Mouse (Mus musculus) forebrain, embryonic 13.5 days (tissue): ENCODE data around the gene Dapk3. TPM values are rescaled to one million over a fixed set of nuclear protein-coding genes. Genes with fewer than 3 reads are reported as not detected.

Experiments
- ATAC-seq: fragments of 200-750 bp; cut with Nextera tagmentation; 2 replicates; pipeline ENCODE4 v1.8.0; 2017
- H3K27ac ChIP-seq: fragments of 300-500 bp; sonication (generic); 2 replicates; pipeline ENCODE4 v1.5.1; 2015; ENCODE audit warnings: inconsistent platforms, mild to moderate bottlenecking, moderate library complexity
- H3K27me3 ChIP-seq: fragments of 300-500 bp; sonication (generic); 2 replicates; pipeline ENCODE4 v1.6.1; 2015; ENCODE audit warnings: mild to moderate bottlenecking, inconsistent platforms
- H3K36me3 ChIP-seq: fragments of 300-500 bp; sonication (generic); 2 replicates; pipeline ENCODE4 v1.6.1; 2015; ENCODE audit warnings: mild to moderate bottlenecking, inconsistent platforms; ENCODE audit not compliant: poor library complexity, severe bottlenecking
- H3K4me1 ChIP-seq: fragments of 300-500 bp; sonication (generic); 2 replicates; pipeline ENCODE4 v1.6.1; 2015; ENCODE audit warnings: inconsistent platforms
- H3K4me2 ChIP-seq: fragments of 300-500 bp; sonication (generic); 2 replicates; pipeline ENCODE4 v1.6.1; 2015; ENCODE audit warnings: inconsistent platforms, mild to moderate bottlenecking, moderate library complexity
- H3K4me3 ChIP-seq: fragments of 300-500 bp; sonication (generic); 2 replicates; pipeline ENCODE4 v1.5.1; 2015; ENCODE audit warnings: mild to moderate bottlenecking, inconsistent platforms
- H3K9ac ChIP-seq: fragments of 300-500 bp; sonication (generic); 2 replicates; pipeline ENCODE4 v1.6.1; 2015; ENCODE audit warnings: mild to moderate bottlenecking, inconsistent platforms
- H3K9me3 ChIP-seq: fragments of 300-500 bp; sonication (generic); replicated peaks from 2 replicates; pipeline ENCODE4 v1.6.1; 2016; ENCODE audit warnings: inconsistent platforms
- WGBS: fragments of 180-500 bp; shearing (Covaris S2); methylation state at CpG from one replicate; pipeline ENCODE4 v1.1.7; 2015; 5-methylcytosine and 5-hydroxymethylcytosine counted together
- polyA plus RNA-seq: library from polyadenylated mRNA; unstranded; fragments of >200 nt; fragmentation: Nextera tagmentation; extraction: Ambion mirVana; gene quantifications from 2 replicates; pipeline ENCODE4 v1.2.1, GENCODE M21; 2015

Dapk3 gene
- polyA plus RNA-seq, 1 experiment from 2014 or later = 47.7 TPM

GRCm38 (mm10) chr10:81187161-81187560, 4.4 kb downstream of the Dapk3 start:
- 88% methylated on average over 9 of the region's 9 CpGs for WGBS
- Histone ChIP-seq H3K36me3 (peaks cover 56% of the 10 kb centered on the region), H3K4me1 (peaks cover 26% of the 10 kb centered on the region), H3K4me2 (no peak overlapping the region), H3K27me3 (no peaks in the 10 kb centered on the region), H3K4me3 (no peak overlapping the region), H3K9me3 (no peaks in the 10 kb centered on the region), H3K27ac (no peak overlapping the region), H3K9ac (no peak overlapping the region)
- no peak for ATAC-seq

GRCm38 (mm10) chr10:81189821-81190220, 7.0 kb downstream of the Dapk3 start:
- Histone ChIP-seq H3K27ac (no peak overlapping the region), H3K4me2 (no peak overlapping the region), H3K36me3 (peaks cover 45% of the 10 kb centered on the region), H3K9ac (no peak overlapping the region), H3K27me3 (peaks cover 13% of the 10 kb centered on the region), H3K9me3 (no peaks in the 10 kb centered on the region), H3K4me3 (no peak overlapping the region), H3K4me1 (peaks cover 26% of the 10 kb centered on the region)
- no peak for ATAC-seq
- WGBS = 78% methylated on average over 26 of the region's 26 CpGs

- Histone ChIP-seq H3K4me3 (no peak overlapping the region), H3K4me1 (peaks cover 23% of the 10 kb centered on the region), H3K27me3 (peaks cover 19% of the 10 kb centered on the region), H3K36me3 (peaks cover 39% of the 10 kb centered on the region), H3K9me3 (no peaks in the 10 kb centered on the region), H3K27ac (no peak overlapping the region), H3K9ac (no peak overlapping the region), H3K4me2 (no peak overlapping the region)
- WGBS = 65% methylated on average over 31 of the region's 31 CpGs
- no peak for ATAC-seq
Measured at GRCm38 (mm10) chr10:81190236-81190911, 7.6 kb downstream of the Dapk3 start.

GRCm38 (mm10) chr10:81190912-81191321, 8.1 kb downstream of the Dapk3 start:
- Histone ChIP-seq H3K4me2 (no peak overlapping the region), H3K36me3 (peaks cover 35% of the 10 kb centered on the region)

GRCm38 (mm10) chr10:81191342-81191982, 8.7 kb downstream of the Dapk3 start:
- peak overlapping the region; percentile 63 for H3K4me3 ChIP-seq

More at GRCm38 (mm10) chr10:81190912-81191321, 8.1 kb downstream of the Dapk3 start:
- H3K27me3 ChIP-seq = peaks cover 24% of the 10 kb centered on the region
- 72% methylated on average over 6 of the region's 6 CpGs for WGBS
- no peak overlapping the region for H3K9ac ChIP-seq
- no peak overlapping the region for H3K4me3 ChIP-seq
- H3K27ac ChIP-seq = no peak overlapping the region
- peaks cover 23% of the 10 kb centered on the region for H3K4me1 ChIP-seq
- no peaks in the 10 kb centered on the region for H3K9me3 ChIP-seq
- ATAC-seq = no peak

GRCm38 (mm10) chr10:81192270-81192967, 9.6 kb downstream of the Dapk3 start:
- peaks cover 24% of the 10 kb centered on the region for H3K36me3 ChIP-seq
- H3K27ac ChIP-seq = peak overlapping the region; percentile 94
- ATAC-seq = peak; percentile 89
- peaks cover 23% of the 10 kb centered on the region for H3K4me1 ChIP-seq
- H3K9me3 ChIP-seq = no peaks in the 10 kb centered on the region
- peak overlapping the region; percentile 63 for H3K4me3 ChIP-seq
- WGBS = under 1% methylated on average over 68 of the region's 93 CpGs
- H3K27me3 ChIP-seq = peaks cover 39% of the 10 kb centered on the region
- H3K4me2 ChIP-seq = peak overlapping the region; percentile 96
- H3K9ac ChIP-seq = peak overlapping the region; percentile 81

More at GRCm38 (mm10) chr10:81191342-81191982, 8.7 kb downstream of the Dapk3 start:
- H3K4me2 ChIP-seq = peak overlapping the region; percentile 96
- H3K27me3 ChIP-seq = peaks cover 30% of the 10 kb centered on the region
- no peak overlapping the region for H3K9ac ChIP-seq
- peaks cover 33% of the 10 kb centered on the region for H3K36me3 ChIP-seq
- peak overlapping the region; percentile 94; the same call in 1 of the 2 replicates for H3K27ac ChIP-seq
- H3K4me1 ChIP-seq = peaks cover 23% of the 10 kb centered on the region
- 89% methylated on average over 18 of the region's 18 CpGs for WGBS
- ATAC-seq = no peak
- H3K9me3 ChIP-seq = no peaks in the 10 kb centered on the region

GRCm38 (mm10) chr10:81192968-81193501, 10.2 kb downstream of the Dapk3 start:
- Histone ChIP-seq H3K27me3 (peaks cover 41% of the 10 kb centered on the region), H3K4me3 (peak overlapping the region; percentile 63), H3K4me2 (peak overlapping the region; percentile 96), H3K4me1 (peaks cover 23% of the 10 kb centered on the region), H3K9ac (peak overlapping the region; percentile 81), H3K9me3 (no peaks in the 10 kb centered on the region), H3K27ac (peak overlapping the region; percentile 94), H3K36me3 (peaks cover 22% of the 10 kb centered on the region)
- WGBS = 2% methylated on average over 19 of the region's 19 CpGs
- peak; percentile 8 for ATAC-seq

GRCm38 (mm10) chr10:81193991-81194774, 11.4 kb downstream of the Dapk3 start:
- Histone ChIP-seq H3K4me3 (no peak overlapping the region), H3K4me1 (peaks cover 23% of the 10 kb centered on the region), H3K9ac (no peak overlapping the region), H3K9me3 (no peaks in the 10 kb centered on the region), H3K36me3 (peaks cover 17% of the 10 kb centered on the region), H3K27me3 (peaks cover 41% of the 10 kb centered on the region), H3K4me2 (no peak overlapping the region; the same call in 1 of the 2 replicates), H3K27ac (no peak overlapping the region)
- no peak for ATAC-seq
- 12% methylated on average over 37 of the region's 37 CpGs for WGBS

GRCm38 (mm10) chr10:81195300-81195699, 12.5 kb downstream of the Dapk3 start:
- peaks cover 8% of the 10 kb centered on the region for H3K36me3 ChIP-seq
- peaks cover 23% of the 10 kb centered on the region for H3K4me1 ChIP-seq
- H3K4me2 ChIP-seq = no peak overlapping the region
- H3K27ac ChIP-seq = no peak overlapping the region
- H3K9me3 ChIP-seq = no peaks in the 10 kb centered on the region
- no peak overlapping the region for H3K9ac ChIP-seq
- peaks cover 47% of the 10 kb centered on the region for H3K27me3 ChIP-seq
- no peak for ATAC-seq
- no peak overlapping the region for H3K4me3 ChIP-seq
- WGBS = 78% methylated on average over 4 of the region's 4 CpGs

GRCm38 (mm10) chr10:81196470-81197065, 13.8 kb downstream of the Dapk3 start:
- ATAC-seq = no peak
- Histone ChIP-seq H3K4me1 (peaks cover 22% of the 10 kb centered on the region), H3K4me2 (no peak overlapping the region), H3K9me3 (no peaks in the 10 kb centered on the region), H3K27ac (no peak overlapping the region), H3K9ac (no peak overlapping the region), H3K4me3 (no peak overlapping the region), H3K36me3 (no peaks in the 10 kb centered on the region), H3K27me3 (peaks cover 50% of the 10 kb centered on the region)
- WGBS = 71% methylated on average over 11 of the region's 11 CpGs

GRCm38 (mm10) chr10:81197305-81197704, 14.5 kb downstream of the Dapk3 start:
- H3K9ac ChIP-seq = no peak overlapping the region
- peaks cover 15% of the 10 kb centered on the region for H3K4me1 ChIP-seq
- H3K4me2 ChIP-seq = no peak overlapping the region
- H3K27me3 ChIP-seq = peaks cover 50% of the 10 kb centered on the region
- 61% methylated on average over 6 of the region's 6 CpGs for WGBS
- H3K27ac ChIP-seq = no peak overlapping the region
- no peaks in the 10 kb centered on the region for H3K36me3 ChIP-seq
- no peak for ATAC-seq
- no peak overlapping the region for H3K4me3 ChIP-seq
- H3K9me3 ChIP-seq = no peaks in the 10 kb centered on the region
